Mouse (Mus musculus): ENCODE measurements at regions not wholly inside any gene's neighbourhood (a gene's known extent, or its start where the extent isn't known, plus 50 kb on each side); places are given as distances from the start of the nearest gene placed in this dataset.

DNA sequence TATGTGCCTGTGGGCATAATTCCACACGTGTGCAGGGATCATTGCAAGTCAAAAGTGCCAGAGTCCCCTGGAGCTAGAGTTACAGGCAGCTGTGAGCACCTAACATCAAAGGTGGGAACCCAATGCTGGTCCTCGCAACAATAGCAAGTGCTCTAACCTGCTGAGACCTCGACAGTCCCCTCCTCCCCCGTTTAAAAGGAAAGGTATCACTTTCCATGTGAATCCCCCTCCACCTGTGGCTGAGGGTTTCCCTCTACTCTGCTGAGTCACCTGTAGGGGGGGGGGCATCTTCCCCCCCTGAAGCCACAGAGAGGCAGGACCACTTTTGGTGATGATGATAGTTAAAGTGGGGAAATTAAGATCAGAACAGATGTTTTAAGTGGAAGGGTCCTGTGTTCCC, 133.4 kb upstream of the Foxn2 start:
- no peaks in the 10 kb centered on the region for H3K27me3 ChIP-seq (ENCODE audit: control insufficient read depth, insufficient read depth, low read length)
- no peaks in the 10 kb centered on the region for H3K9me3 ChIP-seq (ENCODE audit: control insufficient read depth, low read length)
- TF ChIP-seq CTCF (IDR thresholded peaks at IDR 0.05; ENCODE audit: low read depth): no peak
- no peak for TF ChIP-seq EP300 (optimal IDR thresholded peaks at IDR 0.05)
- H3K27ac ChIP-seq (replicated peaks): no peak overlapping the region
- no peak for ATAC-seq (ENCODE audit: low FRiP score, low TSS enrichment)
- no peak overlapping the region for H3K4me3 ChIP-seq (ENCODE audit: low read depth, low read length)
- 43% methylated on average over 4 of the region's 4 CpGs for WGBS
- no peaks in the 10 kb centered on the region for H3K36me3 ChIP-seq (ENCODE audit: control insufficient read depth, insufficient read depth, low read length)
- no peak for DNase-seq (ENCODE audit: low spot score)
- H3K4me1 ChIP-seq (replicated peaks; ENCODE audit: control insufficient read depth, insufficient read depth): no peaks in the 10 kb centered on the region
- no peak overlapping the region for H3K4me2 ChIP-seq (replicated peaks; ENCODE audit: low read depth)
- H3K9ac ChIP-seq (ENCODE audit: low read length): no peak overlapping the region

DNA sequence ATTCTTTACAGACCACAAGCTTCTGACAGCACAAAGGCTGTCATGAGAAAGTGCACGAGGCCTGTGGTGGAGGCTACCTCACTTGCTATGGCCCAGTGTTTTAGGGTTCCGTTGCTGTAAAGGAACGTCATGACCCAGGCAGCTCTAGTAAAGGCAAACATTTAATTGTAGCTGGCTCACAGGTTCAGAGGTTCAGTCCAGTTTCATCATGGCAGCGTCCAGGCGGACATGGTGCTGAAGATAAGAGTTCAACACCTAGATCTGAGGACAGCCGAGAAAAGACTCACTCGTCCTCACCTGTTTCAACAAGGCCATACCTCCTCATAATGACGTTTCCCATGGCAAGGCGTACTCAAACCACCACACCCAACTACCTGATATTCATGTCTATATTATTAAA, 132.7 kb upstream of the Foxn2 start:
- no peaks in the 10 kb centered on the region for H3K27me3 ChIP-seq (ENCODE audit: control insufficient read depth, insufficient read depth, low read length)
- H3K4me3 ChIP-seq (ENCODE audit: low read depth, low read length): no peak overlapping the region
- no peak for TF ChIP-seq EP300 (optimal IDR thresholded peaks at IDR 0.05)
- TF ChIP-seq CTCF (IDR thresholded peaks at IDR 0.05; ENCODE audit: low read depth): no peak
- no peak overlapping the region for H3K27ac ChIP-seq (replicated peaks)
- no peaks in the 10 kb centered on the region for H3K36me3 ChIP-seq (ENCODE audit: control insufficient read depth, insufficient read depth, low read length)
- H3K4me1 ChIP-seq (replicated peaks; ENCODE audit: control insufficient read depth, insufficient read depth): no peaks in the 10 kb centered on the region
- no peaks in the 10 kb centered on the region for H3K9me3 ChIP-seq (ENCODE audit: control insufficient read depth, low read length)
- no peak overlapping the region for H3K9ac ChIP-seq (ENCODE audit: low read length)
- H3K4me2 ChIP-seq (replicated peaks; ENCODE audit: low read depth): no peak overlapping the region
- DNase-seq (ENCODE audit: low spot score) (no peak), ATAC-seq (ENCODE audit: low FRiP score, low TSS enrichment) (no peak)
- 85% methylated on average over 9 of the region's 9 CpGs for WGBS

DNA sequence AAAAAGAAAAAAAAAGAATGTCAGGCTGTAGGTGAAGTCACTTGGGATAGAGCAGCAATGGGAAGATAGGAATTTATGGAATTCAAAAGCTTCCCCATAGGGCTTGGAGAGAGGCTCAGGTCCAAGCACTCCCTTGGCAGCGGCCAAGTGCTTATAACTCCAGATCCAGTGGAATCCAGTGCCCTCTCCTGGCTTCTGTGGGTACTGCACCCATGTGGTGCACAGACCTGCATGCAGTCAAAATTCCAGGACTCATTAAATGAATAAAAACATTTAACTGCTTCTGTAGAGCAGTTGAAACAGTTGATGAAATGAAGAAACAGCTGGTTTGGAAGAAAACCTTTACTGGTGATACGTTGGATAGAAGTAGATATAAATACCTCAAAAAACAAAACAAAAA, 127.6 kb upstream of the Foxn2 start:
- H3K4me3 ChIP-seq (ENCODE audit: low read depth, low read length): no peak overlapping the region
- no peak overlapping the region for H3K9ac ChIP-seq (ENCODE audit: low read length)
- DNase-seq (ENCODE audit: low spot score) (no peak), ATAC-seq (ENCODE audit: low FRiP score, low TSS enrichment) (no peak)
- H3K27me3 ChIP-seq (ENCODE audit: control insufficient read depth, insufficient read depth, low read length): no peaks in the 10 kb centered on the region
- no peaks in the 10 kb centered on the region for H3K36me3 ChIP-seq (ENCODE audit: control insufficient read depth, insufficient read depth, low read length)
- 88% methylated on average over 2 of the region's 2 CpGs for WGBS
- no peaks in the 10 kb centered on the region for H3K4me1 ChIP-seq (replicated peaks; ENCODE audit: control insufficient read depth, insufficient read depth)
- TF ChIP-seq EP300 (optimal IDR thresholded peaks at IDR 0.05) (no peak), CTCF (IDR thresholded peaks at IDR 0.05; ENCODE audit: low read depth) (peak; percentile 57)
- H3K27ac ChIP-seq (replicated peaks): no peak overlapping the region
- no peak overlapping the region for H3K4me2 ChIP-seq (replicated peaks; ENCODE audit: low read depth)
- H3K9me3 ChIP-seq (ENCODE audit: control insufficient read depth, low read length): no peaks in the 10 kb centered on the region

DNA sequence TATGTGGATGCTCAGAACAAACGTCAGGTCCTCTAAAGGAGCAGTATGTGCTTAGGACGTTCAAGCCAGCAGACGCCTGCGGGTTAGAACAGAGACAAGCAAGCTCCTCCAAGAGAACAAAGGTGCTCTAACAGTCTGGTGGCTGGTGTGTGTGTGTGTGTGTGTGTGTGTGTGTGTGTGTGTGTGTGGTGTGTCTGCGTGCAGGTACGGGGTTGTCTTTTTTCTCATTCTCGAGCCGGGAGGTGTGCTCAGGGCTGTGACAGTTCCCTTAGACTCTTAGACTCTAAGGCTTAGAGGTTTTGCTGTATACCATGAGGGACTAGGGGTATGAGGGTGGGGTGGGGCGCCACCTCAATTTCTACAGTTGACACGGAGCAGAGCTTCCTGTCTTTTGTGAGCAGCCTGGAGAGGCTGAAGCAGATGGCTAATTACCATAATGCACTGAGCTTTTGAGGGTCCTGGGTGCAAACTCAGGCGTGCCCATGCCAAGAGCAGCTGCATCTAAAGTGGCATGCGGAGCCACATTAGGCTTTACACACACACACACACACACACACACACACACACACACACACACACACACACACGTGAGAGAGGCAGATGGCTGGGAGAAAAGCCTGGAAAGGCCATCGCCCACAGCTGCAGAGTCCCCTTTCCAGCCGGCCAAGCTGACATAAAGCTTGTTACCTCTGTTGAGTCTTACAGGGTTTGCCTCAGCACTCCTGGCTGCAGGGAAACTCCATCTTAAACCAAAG, 124.1 kb upstream of the Foxn2 start:
- Histone ChIP-seq H3K4me1 (replicated peaks; ENCODE audit: control insufficient read depth, insufficient read depth) (no peaks in the 10 kb centered on the region), H3K9me3 (ENCODE audit: control insufficient read depth, low read length) (no peaks in the 10 kb centered on the region), H3K9ac (ENCODE audit: low read length) (no peak overlapping the region), H3K4me3 (ENCODE audit: low read depth, low read length) (no peak overlapping the region), H3K4me2 (replicated peaks; ENCODE audit: low read depth) (no peak overlapping the region), H3K36me3 (ENCODE audit: control insufficient read depth, insufficient read depth, low read length) (no peaks in the 10 kb centered on the region), H3K27me3 (ENCODE audit: control insufficient read depth, insufficient read depth, low read length) (no peaks in the 10 kb centered on the region), H3K27ac (replicated peaks) (no peak overlapping the region)
- ATAC-seq (ENCODE audit: low FRiP score, low TSS enrichment): no peak
- 67% methylated on average over 15 of the region's 15 CpGs for WGBS
- TF ChIP-seq CTCF (IDR thresholded peaks at IDR 0.05; ENCODE audit: low read depth): no peak
- TF ChIP-seq EP300 (optimal IDR thresholded peaks at IDR 0.05): no peak
- DNase-seq (ENCODE audit: low spot score): no peak

DNA sequence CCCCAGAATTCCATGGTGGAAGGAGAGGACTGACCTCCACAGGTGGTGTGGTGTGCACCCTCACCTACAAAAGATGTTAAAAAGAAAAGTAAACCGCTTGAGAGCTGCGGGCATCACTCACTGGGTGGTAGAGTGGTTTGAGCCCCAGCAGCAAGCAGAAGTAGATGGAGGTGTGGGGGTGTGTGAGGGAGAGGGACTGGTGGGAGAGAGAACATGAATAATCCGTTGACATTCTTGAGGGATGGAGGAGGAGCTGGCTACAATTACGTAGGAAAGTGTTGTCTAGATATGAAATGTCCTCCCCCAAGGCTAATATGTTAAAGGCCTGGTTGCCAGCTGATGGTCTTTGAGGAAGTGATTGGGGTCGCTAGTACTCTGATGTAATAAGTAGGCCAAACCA, 123.2 kb upstream of the Foxn2 start:
- 77% methylated on average over 5 of the region's 5 CpGs for WGBS
- no peaks in the 10 kb centered on the region for H3K27me3 ChIP-seq (ENCODE audit: control insufficient read depth, insufficient read depth, low read length)
- H3K36me3 ChIP-seq (ENCODE audit: control insufficient read depth, insufficient read depth, low read length): no peaks in the 10 kb centered on the region
- H3K9ac ChIP-seq (ENCODE audit: low read length): no peak overlapping the region
- H3K9me3 ChIP-seq (ENCODE audit: control insufficient read depth, low read length): no peaks in the 10 kb centered on the region
- H3K27ac ChIP-seq (replicated peaks): no peak overlapping the region
- H3K4me2 ChIP-seq (replicated peaks; ENCODE audit: low read depth): no peak overlapping the region
- no peak overlapping the region for H3K4me3 ChIP-seq (ENCODE audit: low read depth, low read length)
- no peak for TF ChIP-seq CTCF (IDR thresholded peaks at IDR 0.05; ENCODE audit: low read depth)
- TF ChIP-seq EP300 (optimal IDR thresholded peaks at IDR 0.05): no peak
- H3K4me1 ChIP-seq (replicated peaks; ENCODE audit: control insufficient read depth, insufficient read depth): no peaks in the 10 kb centered on the region
- ATAC-seq (ENCODE audit: low FRiP score, low TSS enrichment) (no peak), DNase-seq (ENCODE audit: low spot score) (no peak)

DNA sequence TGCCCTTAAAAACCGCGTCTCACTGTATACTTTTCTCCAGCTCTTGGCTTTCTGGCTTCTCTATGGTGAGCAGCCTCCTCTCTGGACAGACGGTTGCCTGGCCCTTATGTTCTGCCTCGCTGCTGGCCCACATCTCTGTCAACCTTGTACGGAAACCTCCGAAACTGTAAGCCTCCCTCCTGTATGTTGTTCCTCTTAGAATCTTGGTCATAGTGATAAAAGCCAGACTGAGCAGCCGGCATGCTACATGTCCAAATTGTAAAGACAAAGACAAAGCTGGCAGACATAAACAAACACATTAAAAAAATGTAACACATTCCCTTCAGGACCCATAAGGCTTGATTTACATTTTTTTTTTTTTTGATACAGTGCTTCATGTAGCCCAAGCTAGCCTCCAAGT, 122.7 kb upstream of the Foxn2 start:
- ATAC-seq (ENCODE audit: low FRiP score, low TSS enrichment) (no peak), DNase-seq (ENCODE audit: low spot score) (no peak)
- WGBS: 64% methylated on average over 7 of the region's 7 CpGs

More for the DNA sequence above, 122.7 kb upstream of the Foxn2 start:
- no peaks in the 10 kb centered on the region for H3K9me3 ChIP-seq (ENCODE audit: control insufficient read depth, low read length)
- H3K36me3 ChIP-seq (ENCODE audit: control insufficient read depth, insufficient read depth, low read length): no peaks in the 10 kb centered on the region
- no peak for TF ChIP-seq EP300 (optimal IDR thresholded peaks at IDR 0.05)
- no peak for TF ChIP-seq CTCF (IDR thresholded peaks at IDR 0.05; ENCODE audit: low read depth)
- H3K9ac ChIP-seq (ENCODE audit: low read length): no peak overlapping the region
- no peak overlapping the region for H3K27ac ChIP-seq (replicated peaks)
- H3K27me3 ChIP-seq (ENCODE audit: control insufficient read depth, insufficient read depth, low read length): no peaks in the 10 kb centered on the region
- H3K4me1 ChIP-seq (replicated peaks; ENCODE audit: control insufficient read depth, insufficient read depth): no peaks in the 10 kb centered on the region
- H3K4me3 ChIP-seq (ENCODE audit: low read depth, low read length): no peak overlapping the region
- H3K4me2 ChIP-seq (replicated peaks; ENCODE audit: low read depth): no peak overlapping the region

Measured in stomach, postnatal 0 days (tissue).